Mouse (Mus musculus): ENCODE data around the gene Lce1d. TPM values are rescaled to one million over a fixed set of nuclear protein-coding genes. Genes with fewer than 3 reads are reported as not detected.

Lce1d gene
- total RNA-seq (2023; ENCODE audit: inconsistent age): not detected in 4 replicates

GRCm38 (mm10) chr3:92687110-92687509, at the start of gene Lce1d:
Lce1d (minus strand) TSS chr3:92687210.

GRCm38 (mm10) chr3:92720250-92720649, 33.2 kb upstream of the Lce1d start, which contains the start of gene Lce1f:
Lce1f (minus strand) TSS chr3:92720350.

DNA sequence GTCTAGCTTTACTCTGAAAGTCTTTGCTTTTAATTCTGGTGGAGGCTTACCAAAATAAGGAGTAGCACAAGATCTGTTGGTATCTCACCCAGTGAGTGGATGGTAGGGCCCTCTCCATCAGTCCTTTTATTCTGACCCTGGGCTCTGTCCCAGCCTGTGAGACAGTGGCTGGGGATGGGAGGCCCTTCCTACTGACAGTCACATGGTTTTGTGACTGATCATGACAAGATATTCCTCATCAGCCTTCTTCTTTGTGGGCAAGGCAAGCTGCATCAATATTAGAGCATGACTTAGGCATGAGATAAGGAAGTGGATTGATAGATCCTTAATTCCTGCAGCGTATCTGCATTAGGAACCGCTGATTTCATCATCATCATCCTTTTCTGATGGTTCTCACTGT, 22.0 kb upstream of the Lce1d start, which contains the start of gene Lce1e:
Gene Lce1e (minus strand): TSS at position 101 of the 400 bp plus-strand sequence.

DNA sequence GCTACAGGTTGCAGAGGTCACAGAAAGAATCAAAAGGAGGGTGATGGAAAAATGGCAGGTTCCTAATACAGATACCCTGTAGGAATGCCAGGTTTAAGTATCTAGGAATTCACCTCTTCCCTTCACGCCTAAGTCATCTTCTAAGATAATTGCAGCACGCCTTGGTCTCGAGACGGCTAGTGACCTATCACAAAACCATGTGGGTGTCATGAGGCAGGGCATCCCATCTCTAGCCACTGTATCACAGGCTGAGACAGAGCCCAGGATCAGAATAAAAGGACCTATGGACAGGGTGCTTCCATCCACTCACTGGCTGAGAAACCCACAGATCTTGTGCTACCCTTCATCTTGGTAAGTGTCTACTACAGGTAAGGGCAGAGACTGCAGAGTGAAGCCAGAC, 8.1 kb downstream of the Lce1d start, which contains the start of gene Lce1c:
Gene Lce1c (plus strand): TSS at position 301 of the 400 bp plus-strand sequence.

GRCm38 (mm10) chr3:92670215-92670614, 16.8 kb downstream of the Lce1d start, which contains the start of gene Lce1a2:
Lce1a2 (minus strand) TSS chr3:92670315.

DNA sequence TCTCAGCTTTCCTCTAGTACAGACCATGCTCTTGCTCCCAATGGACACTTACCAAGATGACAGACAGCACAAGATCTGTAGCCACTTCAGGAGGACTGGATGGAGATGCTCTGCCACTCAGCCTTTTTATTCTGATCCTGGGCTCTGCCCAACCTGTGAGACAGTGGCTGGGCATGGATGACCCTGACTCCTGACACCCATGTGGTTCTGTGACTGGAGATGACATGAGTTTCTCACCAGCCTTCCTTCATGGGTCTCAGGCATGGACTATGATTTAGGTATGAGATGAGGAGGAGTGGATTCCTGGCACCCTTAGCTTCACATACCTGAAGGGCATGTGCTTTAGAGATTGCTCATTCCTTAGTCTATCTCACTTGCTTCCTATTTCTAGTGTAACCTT, 30.2 kb downstream of the Lce1d start, which contains the start of gene Lce1b:
Gene Lce1b (minus strand): TSS at position 101 of the 400 bp plus-strand sequence.

DNA sequence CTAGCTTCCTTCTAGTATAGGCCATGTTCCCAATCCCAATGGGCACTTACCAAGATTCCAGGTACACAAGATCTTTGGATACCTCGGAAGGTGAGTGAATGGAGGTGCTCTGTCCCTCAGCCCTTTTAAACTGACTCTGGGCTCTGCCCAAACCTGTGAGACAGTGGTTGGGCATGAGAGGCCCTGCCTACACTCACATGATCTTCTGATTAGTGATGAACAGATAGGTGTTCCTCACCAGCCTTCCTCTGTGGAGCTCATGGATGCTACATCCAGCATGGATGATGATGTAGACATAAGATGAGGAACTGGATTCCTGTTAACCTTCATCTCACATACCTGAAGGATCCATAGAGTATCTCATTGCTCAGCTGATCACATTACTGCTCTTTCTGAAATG, 38.8 kb downstream of the Lce1d start, which contains the start of gene Lce1a1:
Gene Lce1a1 (minus strand): TSS at position 101 of the 400 bp plus-strand sequence.

Other genes with a start within 250 kb of the Lce1d start
- not detected in 4 replicates for gene Sprr1b, start 248.4 kb downstream of the Lce1d start, total RNA-seq (2023; ENCODE audit: inconsistent age)
- not detected in 4 replicates for gene Sprr3, start 228.5 kb downstream of the Lce1d start, total RNA-seq (2023; ENCODE audit: inconsistent age)
- not detected in 4 replicates for gene Sprr1a, start 201.3 kb downstream of the Lce1d start, total RNA-seq (2023; ENCODE audit: inconsistent age)
- gene Sprr4, start 186.7 kb downstream of the Lce1d start, total RNA-seq (2023; ENCODE audit: inconsistent age): not detected in 4 replicates
- gene 2310046K23Rik, start 152.7 kb downstream of the Lce1d start, total RNA-seq (2023; ENCODE audit: inconsistent age): not detected in 4 replicates
- gene Ivl, start 113.5 kb downstream of the Lce1d start, total RNA-seq (2023; ENCODE audit: inconsistent age): not detected in 4 replicates
- gene Smcp, start 98.2 kb downstream of the Lce1d start, total RNA-seq (2023; ENCODE audit: inconsistent age): not detected in 4 replicates
- gene 2210017I01Rik, start 79.7 kb downstream of the Lce1d start, total RNA-seq (2023; ENCODE audit: inconsistent age): not detected in 4 replicates
- gene Lce6a, start 65.5 kb downstream of the Lce1d start, total RNA-seq (2023; ENCODE audit: inconsistent age): not detected in 4 replicates
- not detected in 4 replicates for gene Lce1a1, start 38.9 kb downstream of the Lce1d start, total RNA-seq (2023; ENCODE audit: inconsistent age)
- gene Lce1b, start 30.3 kb downstream of the Lce1d start, total RNA-seq (2023; ENCODE audit: inconsistent age): not detected in 4 replicates
- gene Lce1a2, start 16.9 kb downstream of the Lce1d start, total RNA-seq (2023; ENCODE audit: inconsistent age): not detected in 4 replicates
- gene Lce1c, start 8.0 kb downstream of the Lce1d start, total RNA-seq (2023; ENCODE audit: inconsistent age): not detected in 4 replicates
- gene Lce1e, start 21.9 kb upstream of the Lce1d start, total RNA-seq (2023; ENCODE audit: inconsistent age): not detected in 4 replicates
- not detected in 4 replicates for gene Lce1f, start 33.1 kb upstream of the Lce1d start, total RNA-seq (2023; ENCODE audit: inconsistent age)
- not detected in 4 replicates for gene Gm38119, start 51.9 kb upstream of the Lce1d start, total RNA-seq (2023; ENCODE audit: inconsistent age)
- gene Lce1g, start 65.1 kb upstream of the Lce1d start, total RNA-seq (2023; ENCODE audit: inconsistent age): not detected in 4 replicates
- not detected in 4 replicates for gene Lce1h, start 77.9 kb upstream of the Lce1d start, total RNA-seq (2023; ENCODE audit: inconsistent age)
- gene Lce1i, start 91.7 kb upstream of the Lce1d start, total RNA-seq (2023; ENCODE audit: inconsistent age): not detected in 4 replicates
- not detected in 4 replicates for gene Lce1j, start 103.3 kb upstream of the Lce1d start, total RNA-seq (2023; ENCODE audit: inconsistent age)
- gene Lce1k, start 120.7 kb upstream of the Lce1d start, total RNA-seq (2023; ENCODE audit: inconsistent age): not detected in 4 replicates
- gene Kprp, start 140.0 kb upstream of the Lce1d start, total RNA-seq (2023; ENCODE audit: inconsistent age): not detected in 4 replicates
- not detected in 4 replicates for gene Lce1l, start 164.1 kb upstream of the Lce1d start, total RNA-seq (2023; ENCODE audit: inconsistent age)
- gene 2310050C09Rik, start 183.0 kb upstream of the Lce1d start, total RNA-seq (2023; ENCODE audit: inconsistent age): not detected in 4 replicates
- not detected in 4 replicates for gene Lce3a, start 239.0 kb upstream of the Lce1d start, total RNA-seq (2023; ENCODE audit: inconsistent age)
- not detected in 4 replicates for gene Lce3b, start 245.8 kb upstream of the Lce1d start, total RNA-seq (2023; ENCODE audit: inconsistent age)